Mouse (Mus musculus): ENCODE data around the gene Elovl7.

Elovl7 gene

GRCm38 (mm10) chr13:108303841-108304240 is 89.6 kb downstream of the Elovl7 start:
- no peak for DNase-seq

DNA sequence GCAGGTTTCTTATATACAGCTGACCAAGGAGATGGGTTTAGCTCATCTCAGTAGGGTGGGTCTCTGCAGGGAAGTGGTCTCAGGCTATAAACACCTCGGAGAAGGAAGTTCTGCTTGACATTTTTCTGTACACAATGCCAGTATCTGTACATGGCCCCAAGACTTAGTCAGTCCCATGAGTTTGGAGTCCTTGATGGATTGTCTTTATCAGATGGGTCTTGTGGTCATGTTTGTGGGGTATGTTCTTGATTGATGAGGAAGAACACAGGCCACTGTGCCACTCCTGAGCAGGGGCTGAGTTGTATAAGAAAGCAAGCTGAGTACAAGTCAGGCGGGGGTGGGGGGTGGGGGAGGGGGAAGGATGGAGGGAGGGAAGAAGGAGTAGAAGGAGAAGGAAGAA is 90.5 kb downstream of the Elovl7 start:
- DNase-seq = no peak

- peak; percentile 96 for DNase-seq
Measured at GRCm38 (mm10) chr13:108315702-108316486, 101.7 kb downstream of the Elovl7 start, which contains the start of gene Depdc1b. Gene Depdc1b, plus strand, starts transcription at chr13:108316332.

DNA sequence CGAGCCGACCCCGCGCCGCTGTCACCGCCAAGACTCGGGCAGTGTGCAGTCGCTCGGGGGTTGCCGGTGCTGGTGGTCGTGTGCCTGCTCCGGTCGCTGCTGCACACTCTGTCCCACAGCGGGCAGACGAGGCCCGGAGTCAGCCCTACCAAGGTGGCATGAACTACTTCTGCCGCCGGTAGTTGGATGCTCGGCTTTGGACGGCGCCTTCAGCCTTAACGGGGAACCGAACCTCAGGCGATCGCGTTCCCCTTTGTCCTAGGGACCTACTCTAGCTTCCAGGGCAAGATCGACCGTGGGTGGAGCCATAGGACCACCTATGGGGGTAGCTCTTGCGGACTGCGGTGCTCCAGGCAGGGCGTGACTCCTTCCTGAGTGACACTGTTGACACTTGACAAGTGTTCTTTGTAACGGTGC is 102.3 kb downstream of the Elovl7 start:
- peak; percentile 56 for DNase-seq

- no peak for DNase-seq
Measured at GRCm38 (mm10) chr13:108317414-108317813, 103.2 kb downstream of the Elovl7 start.

GRCm38 (mm10) chr13:108319028-108319427 is 104.8 kb downstream of the Elovl7 start:
- no peak for DNase-seq

- DNase-seq = no peak
Measured at GRCm38 (mm10) chr13:108320216-108320615, 106.0 kb downstream of the Elovl7 start.

DNA sequence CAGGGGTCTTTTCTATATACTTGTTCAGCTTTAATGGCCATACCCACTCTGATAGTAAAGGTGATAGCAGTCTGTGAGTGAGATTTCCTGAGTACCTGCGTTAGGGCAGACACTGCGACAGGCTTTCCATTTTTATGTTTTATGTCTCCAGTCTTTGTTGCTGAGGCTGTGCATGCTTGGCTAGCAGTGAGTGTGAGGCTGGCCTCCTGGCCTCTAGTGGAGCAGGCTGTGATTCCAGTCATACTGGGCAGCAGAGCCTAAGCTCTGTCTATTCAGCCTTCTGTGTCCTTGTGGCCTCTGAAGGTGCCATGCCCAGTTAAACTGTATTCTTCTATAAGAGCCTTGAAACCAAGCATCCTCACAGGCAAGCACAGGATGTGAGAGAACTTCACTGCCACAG is 108.3 kb downstream of the Elovl7 start:
- DNase-seq = no peak

DNA sequence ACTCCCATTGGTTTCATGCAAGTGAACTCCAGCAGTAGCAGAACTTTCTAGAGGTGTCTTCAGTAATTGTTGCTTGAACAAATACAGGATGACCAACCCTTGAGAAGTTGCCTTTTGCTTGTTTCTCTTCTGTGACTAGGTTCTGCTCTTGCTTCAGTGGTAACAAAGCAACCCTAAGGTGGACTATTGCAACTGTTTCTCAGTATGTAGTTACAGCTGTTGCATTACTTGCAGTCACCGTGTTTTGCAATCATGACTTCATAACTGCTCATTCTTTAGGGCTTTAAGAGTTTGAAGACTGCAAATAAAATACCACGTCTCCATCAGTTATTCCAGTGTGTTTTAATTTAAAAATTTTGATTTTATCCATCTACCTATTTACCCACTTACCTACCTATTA is 109.1 kb downstream of the Elovl7 start:
- no peak for DNase-seq

GRCm38 (mm10) chr13:108323866-108324829 is 109.9 kb downstream of the Elovl7 start:
- no peak for DNase-seq

DNA sequence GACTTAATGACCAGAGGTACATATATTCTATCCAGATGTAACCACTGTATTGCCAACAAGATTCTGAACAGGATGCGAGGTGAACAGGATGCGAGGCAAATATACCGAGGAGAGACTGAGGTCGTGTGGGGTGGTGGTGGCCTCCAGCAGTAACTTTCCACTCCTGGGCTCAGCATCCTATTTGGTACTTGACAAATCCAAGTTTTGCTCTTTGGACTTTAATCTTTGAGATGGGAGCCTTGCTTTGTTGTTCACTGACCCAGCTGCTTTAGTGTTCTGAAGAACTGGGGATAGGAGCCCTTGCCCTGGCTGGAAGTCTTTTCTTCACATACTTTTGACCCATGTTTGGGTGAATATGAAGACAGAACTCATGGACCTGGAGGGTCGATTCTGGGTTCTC is 111.7 kb downstream of the Elovl7 start:
- DNase-seq = no peak

DNA sequence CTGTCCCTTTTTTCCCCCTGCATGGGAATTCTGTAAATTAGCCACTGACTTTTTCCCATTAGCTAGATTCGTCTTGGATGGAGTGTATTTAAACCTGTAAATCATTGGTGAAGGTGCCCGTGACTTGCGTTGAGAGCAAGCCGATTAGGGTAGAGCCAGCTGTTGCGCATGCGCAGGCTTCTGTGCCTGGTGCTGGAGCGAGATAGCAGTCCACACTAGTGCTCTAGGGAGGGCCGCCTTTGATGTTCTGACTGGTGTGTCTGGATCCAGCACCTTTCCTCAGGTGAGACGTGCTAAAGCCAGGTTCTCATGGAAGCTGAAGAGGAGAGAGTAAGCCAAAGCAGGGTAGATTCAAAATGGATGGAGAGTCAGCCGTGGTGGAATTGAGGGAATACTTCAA is 112.1 kb downstream of the Elovl7 start:
- DNase-seq = no peak

- no peak for DNase-seq
Measured at GRCm38 (mm10) chr13:108327047-108327446, 112.8 kb downstream of the Elovl7 start.

- no peak for DNase-seq
Measured at GRCm38 (mm10) chr13:108328406-108329180, 114.4 kb downstream of the Elovl7 start.

GRCm38 (mm10) chr13:108329693-108330092 is 115.5 kb downstream of the Elovl7 start:
- peak; percentile 52 for DNase-seq

Data from retina, postnatal 1 day (tissue).